Mouse (Mus musculus): ENCODE data around the gene Ppp2r3a. TPM values are rescaled to one million over a fixed set of nuclear protein-coding genes. Genes with fewer than 3 reads are reported as not detected.

Gene Ppp2r3a
- polyA plus RNA-seq, 1 experiment from 2014 or later, result 15.9 TPM

GRCm38 (mm10) chr9:101280867-101281266, 29.3 kb upstream of the Ppp2r3a start:
- H3K4me2 ChIP-seq, result no peak overlapping the region
- H3K9me3 ChIP-seq (replicated peaks), result no peaks in the 10 kb centered on the region
- no peak for ATAC-seq
- H3K27me3 ChIP-seq, result no peaks in the 10 kb centered on the region
- no peak overlapping the region for H3K9ac ChIP-seq
- no peak overlapping the region for H3K27ac ChIP-seq
- no peak overlapping the region for H3K4me3 ChIP-seq
- 91% methylated on average over 6 of the region's 6 CpGs for WGBS
- 0 out of 2 replicates have a peak, but pooled peaks cover 6% of the 10 kb centered on the region for H3K4me1 ChIP-seq
- no peaks in the 10 kb centered on the region for H3K36me3 ChIP-seq (ENCODE audit: poor library complexity, severe bottlenecking)

- Histone ChIP-seq H3K4me1 (0 out of 2 replicates have a peak, but pooled peaks cover 6% of the 10 kb centered on the region), H3K4me3 (no peak overlapping the region), H3K4me2 (no peak overlapping the region), H3K9ac (no peak overlapping the region), H3K27me3 (no peaks in the 10 kb centered on the region), H3K9me3 (replicated peaks) (no peaks in the 10 kb centered on the region), H3K27ac (no peak overlapping the region), H3K36me3 (ENCODE audit: poor library complexity, severe bottlenecking) (no peaks in the 10 kb centered on the region)
- no peak for ATAC-seq
- 82% methylated on average over 10 of the region's 10 CpGs for WGBS
Measured at GRCm38 (mm10) chr9:101280211-101280610, 28.6 kb upstream of the Ppp2r3a start.

GRCm38 (mm10) chr9:101272715-101273114, 21.1 kb upstream of the Ppp2r3a start:
- Histone ChIP-seq H3K36me3 (ENCODE audit: poor library complexity, severe bottlenecking) (no peaks in the 10 kb centered on the region), H3K4me3 (no peak overlapping the region), H3K27ac (no peak overlapping the region), H3K4me1 (no peaks in the 10 kb centered on the region; the same call in 1 of the 2 replicates), H3K9me3 (replicated peaks) (no peaks in the 10 kb centered on the region), H3K27me3 (no peaks in the 10 kb centered on the region), H3K9ac (no peak overlapping the region), H3K4me2 (no peak overlapping the region)
- no peak for ATAC-seq
- 89% methylated on average over 7 of the region's 7 CpGs for WGBS

DNA sequence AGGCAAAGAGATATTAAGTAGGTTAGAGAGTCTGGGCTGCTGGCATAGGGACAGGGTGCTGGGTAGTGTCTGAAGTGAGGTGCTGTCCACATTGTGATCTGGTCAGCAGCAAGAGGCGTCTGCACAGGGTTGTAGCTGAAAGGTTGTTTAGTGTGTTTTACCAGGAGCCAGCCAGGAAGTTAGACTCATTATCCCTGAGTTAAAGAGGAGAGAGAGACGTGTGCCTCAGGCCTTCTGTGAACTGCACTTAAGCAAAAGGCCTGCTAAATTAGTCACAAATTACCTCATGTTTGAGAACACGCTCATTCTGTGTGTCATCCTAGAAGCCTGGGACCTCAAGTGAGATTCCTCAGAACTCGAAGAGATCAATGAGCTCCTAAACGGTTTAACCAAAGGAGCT, 18.4 kb upstream of the Ppp2r3a start:
- H3K36me3 ChIP-seq (ENCODE audit: poor library complexity, severe bottlenecking), result no peaks in the 10 kb centered on the region
- WGBS, result 36% methylated on average over 5 of the region's 5 CpGs
- H3K4me1 ChIP-seq, result peaks cover 9% of the 10 kb centered on the region; the same call in 1 of the 2 replicates

DNA sequence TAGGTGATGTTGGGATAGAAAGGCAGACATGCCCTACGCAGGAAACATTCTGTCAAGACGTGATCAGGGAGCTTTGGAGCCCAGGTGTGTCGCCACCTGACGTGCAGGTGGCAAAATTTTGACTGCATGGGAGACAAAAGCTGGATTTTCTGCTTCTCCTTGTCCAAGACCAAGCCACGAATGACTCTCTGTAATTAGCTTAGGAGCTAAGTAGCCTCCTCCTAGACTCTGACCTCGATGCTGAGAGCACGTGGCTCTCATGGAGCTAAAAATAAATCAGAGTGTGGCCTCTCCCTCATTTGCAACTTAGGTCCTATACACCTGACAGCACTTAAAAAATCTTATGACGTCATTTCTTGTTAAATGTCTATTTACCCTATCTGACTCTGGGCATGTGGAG, 14.4 kb upstream of the Ppp2r3a start:
- H3K9me3 ChIP-seq (replicated peaks), result no peaks in the 10 kb centered on the region
- H3K4me3 ChIP-seq, result no peak overlapping the region
- 71% methylated on average over 8 of the region's 8 CpGs for WGBS
- no peaks in the 10 kb centered on the region for H3K36me3 ChIP-seq (ENCODE audit: poor library complexity, severe bottlenecking)
- no peak overlapping the region for H3K27ac ChIP-seq
- no peak for ATAC-seq
- peaks cover 14% of the 10 kb centered on the region; the same call in 1 of the 2 replicates for H3K4me1 ChIP-seq
- no peak overlapping the region for H3K9ac ChIP-seq
- no peaks in the 10 kb centered on the region for H3K27me3 ChIP-seq
- H3K4me2 ChIP-seq, result no peak overlapping the region

More for the DNA sequence above, 18.4 kb upstream of the Ppp2r3a start:
- Histone ChIP-seq H3K27ac (no peak overlapping the region), H3K4me2 (no peak overlapping the region), H3K9me3 (replicated peaks) (no peaks in the 10 kb centered on the region), H3K4me3 (no peak overlapping the region), H3K27me3 (no peaks in the 10 kb centered on the region), H3K9ac (no peak overlapping the region)
- no peak for ATAC-seq

DNA sequence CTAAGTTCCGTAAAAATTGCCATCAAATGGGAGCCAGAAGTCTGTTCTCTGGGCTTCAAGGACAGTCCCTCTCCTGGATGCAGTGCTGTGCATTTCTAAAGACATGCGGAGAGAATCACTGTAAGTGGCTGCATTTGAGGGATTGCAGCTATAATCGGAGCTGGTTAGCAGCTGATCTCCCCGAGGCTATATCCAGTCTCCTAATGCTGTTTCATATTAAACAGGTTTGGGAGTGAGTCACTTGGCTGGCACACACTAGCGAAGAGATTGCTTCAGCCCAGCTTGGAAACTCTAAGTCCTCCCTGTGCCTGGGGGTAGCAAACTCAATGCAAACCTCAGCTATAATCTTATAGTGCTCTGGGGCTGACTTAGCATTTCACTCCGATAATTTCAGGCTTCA, 14.0 kb upstream of the Ppp2r3a start:
- no peaks in the 10 kb centered on the region for H3K27me3 ChIP-seq
- H3K4me1 ChIP-seq, result peaks cover 14% of the 10 kb centered on the region; the same call in 1 of the 2 replicates
- no peaks in the 10 kb centered on the region for H3K36me3 ChIP-seq (ENCODE audit: poor library complexity, severe bottlenecking)
- H3K4me2 ChIP-seq, result no peak overlapping the region
- H3K9me3 ChIP-seq (replicated peaks), result no peaks in the 10 kb centered on the region
- H3K4me3 ChIP-seq, result no peak overlapping the region
- 63% methylated on average over 6 of the region's 6 CpGs for WGBS
- 0 out of 2 replicates have a peak overlapping the region, but pooled peaks have one; percentile 7 for H3K27ac ChIP-seq
- 0 out of 2 replicates have a peak, but pooled peaks have one; percentile 38 for ATAC-seq
- no peak overlapping the region for H3K9ac ChIP-seq

- Histone ChIP-seq H3K4me1 (peaks cover 14% of the 10 kb centered on the region; the same call in 1 of the 2 replicates), H3K36me3 (ENCODE audit: poor library complexity, severe bottlenecking) (no peaks in the 10 kb centered on the region), H3K4me2 (no peak overlapping the region), H3K27me3 (no peaks in the 10 kb centered on the region), H3K9me3 (replicated peaks) (no peaks in the 10 kb centered on the region), H3K4me3 (no peak overlapping the region), H3K9ac (no peak overlapping the region), H3K27ac (no peak overlapping the region)
- 86% methylated on average over 3 of the region's 3 CpGs for WGBS
- ATAC-seq, result no peak
Measured at GRCm38 (mm10) chr9:101262815-101263214, 11.2 kb upstream of the Ppp2r3a start.

- H3K27ac ChIP-seq, result no peak overlapping the region
- no peaks in the 10 kb centered on the region for H3K36me3 ChIP-seq (ENCODE audit: poor library complexity, severe bottlenecking)
- H3K4me2 ChIP-seq, result no peak overlapping the region
- no peak for ATAC-seq
- peaks cover 14% of the 10 kb centered on the region; the same call in 1 of the 2 replicates for H3K4me1 ChIP-seq
- no peak overlapping the region for H3K4me3 ChIP-seq
- H3K9me3 ChIP-seq (replicated peaks), result no peaks in the 10 kb centered on the region
- no peaks in the 10 kb centered on the region for H3K27me3 ChIP-seq
- no peak overlapping the region for H3K9ac ChIP-seq
- WGBS, result 46% methylated on average over 11 of the region's 11 CpGs
Measured at GRCm38 (mm10) chr9:101261989-101262571, 10.5 kb upstream of the Ppp2r3a start.

- Histone ChIP-seq H3K9ac (no peak overlapping the region), H3K27me3 (no peaks in the 10 kb centered on the region), H3K4me1 (peaks cover 14% of the 10 kb centered on the region; the same call in 1 of the 2 replicates), H3K4me3 (no peak overlapping the region), H3K27ac (no peak overlapping the region), H3K36me3 (ENCODE audit: poor library complexity, severe bottlenecking) (no peaks in the 10 kb centered on the region), H3K9me3 (replicated peaks) (no peaks in the 10 kb centered on the region), H3K4me2 (no peak overlapping the region)
- ATAC-seq, result no peak
- WGBS, result 64% methylated on average over 4 of the region's 4 CpGs
Measured at GRCm38 (mm10) chr9:101261443-101261842, 9.8 kb upstream of the Ppp2r3a start.

DNA sequence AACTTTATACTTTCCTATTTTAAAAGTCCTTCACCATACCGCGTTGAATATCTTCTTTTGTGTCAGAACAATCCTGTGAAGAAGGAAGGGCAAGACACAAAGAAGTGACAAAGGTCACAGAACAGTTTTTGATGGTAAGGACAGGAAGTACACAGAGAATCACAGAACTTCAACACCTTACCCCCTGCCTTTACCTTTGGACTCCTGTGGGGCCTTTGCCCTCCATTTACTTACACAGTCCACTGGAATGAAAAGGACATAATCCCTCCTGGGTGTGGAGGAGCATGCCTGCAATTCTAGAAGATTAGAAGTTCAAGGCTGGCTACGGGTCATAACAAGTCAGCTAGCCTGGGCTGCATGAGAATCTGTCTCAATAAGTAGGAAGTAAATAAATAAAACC, 1.5 kb upstream of the Ppp2r3a start:
- Histone ChIP-seq H3K9me3 (replicated peaks) (no peaks in the 10 kb centered on the region), H3K4me2 (no peak overlapping the region), H3K9ac (no peak overlapping the region), H3K36me3 (ENCODE audit: poor library complexity, severe bottlenecking) (no peaks in the 10 kb centered on the region), H3K4me3 (no peak overlapping the region), H3K27ac (no peak overlapping the region), H3K4me1 (peaks cover 18% of the 10 kb centered on the region), H3K27me3 (no peaks in the 10 kb centered on the region)
- 69% methylated on average over 3 of the region's 3 CpGs for WGBS
- ATAC-seq, result no peak

DNA sequence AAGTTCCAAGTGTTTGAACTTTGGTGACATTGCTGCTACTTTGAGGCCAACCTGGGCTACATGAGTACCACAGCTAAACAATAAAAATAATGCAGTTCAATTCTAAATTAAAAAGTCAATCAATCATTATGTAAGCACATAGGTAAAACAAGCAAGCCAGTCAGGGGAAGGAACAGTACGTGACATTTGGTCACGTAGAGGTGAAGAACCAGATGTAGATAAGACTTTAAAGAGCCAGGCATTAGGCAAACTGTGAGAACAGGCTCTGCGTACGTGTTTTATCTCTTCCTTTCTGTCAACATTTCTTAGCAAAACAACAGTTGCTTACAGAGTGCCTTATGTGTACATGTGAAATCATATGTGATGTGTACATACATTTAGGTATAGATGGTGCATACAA, 946 bp upstream of the Ppp2r3a start:
- Histone ChIP-seq H3K27ac (no peak overlapping the region), H3K36me3 (ENCODE audit: poor library complexity, severe bottlenecking) (no peaks in the 10 kb centered on the region), H3K4me3 (no peak overlapping the region), H3K9me3 (replicated peaks) (no peaks in the 10 kb centered on the region), H3K4me2 (no peak overlapping the region), H3K4me1 (peaks cover 18% of the 10 kb centered on the region), H3K27me3 (no peaks in the 10 kb centered on the region), H3K9ac (no peak overlapping the region)
- ATAC-seq, result no peak
- 81% methylated on average over 4 of the region's 4 CpGs for WGBS

- under 1% methylated on average over 59 of the region's 61 CpGs for WGBS
- peak overlapping the region; percentile 94 for H3K27ac ChIP-seq
- H3K27me3 ChIP-seq, result no peaks in the 10 kb centered on the region
- ATAC-seq, result peak; percentile 94
- peak overlapping the region; percentile 76 for H3K4me3 ChIP-seq
- no peaks in the 10 kb centered on the region for H3K36me3 ChIP-seq (ENCODE audit: poor library complexity, severe bottlenecking)
- peak overlapping the region; percentile 85 for H3K9ac ChIP-seq
- H3K4me2 ChIP-seq, result peak overlapping the region; percentile 73
- no peaks in the 10 kb centered on the region for H3K9me3 ChIP-seq (replicated peaks)
- peaks cover 18% of the 10 kb centered on the region for H3K4me1 ChIP-seq
Measured at GRCm38 (mm10) chr9:101250981-101251643, 483 bp downstream of the Ppp2r3a start.

All from forebrain, embryonic 13.5 days (tissue).